Mouse (Mus musculus) liver, embryonic 14.5 days (tissue): Measurements from ENCODE around the gene Zfp708. TPM values are rescaled to one million over a fixed set of nuclear protein-coding genes. Genes with fewer than 3 reads are reported as not detected.
"Not testable (repeated sequence)": the region's sequence is repeated elsewhere in the genome, so short reads cannot be mapped to it uniquely, and the experiment has no call there.

ENCODE experiments used
- ATAC-seq: fragments of 200-750 bp; cut with Nextera tagmentation; 2 replicates; pipeline ENCODE4 v1.8.0; 2017; ENCODE audit warnings: moderate number of reproducible peaks, mild to moderate bottlenecking, moderate library complexity; ENCODE audit not compliant: insufficient read depth
- DNase-seq, 3 experiments: peaks; one replicate each; pipeline ENCODE4 v3.0.0-alpha.2; 2012 to 2013; ENCODE audit warnings: low read depth in 3 of 3, low spot score in 3 of 3
- H3K27ac ChIP-seq: fragments of 300-500 bp; sonication (generic); 2 replicates; pipeline ENCODE4 v1.5.1; 2014; ENCODE audit warnings: moderate library complexity, mild to moderate bottlenecking, control low read depth, inconsistent platforms
- H3K27me3 ChIP-seq: fragments of 300-500 bp; sonication (generic); 2 replicates; pipeline ENCODE4 v1.6.1; 2014; ENCODE audit warnings: mild to moderate bottlenecking, low read length, moderate library complexity; ENCODE audit not compliant: control insufficient read depth, insufficient read depth
- H3K36me3 ChIP-seq: fragments of 300-500 bp; sonication (generic); replicated peaks from 2 replicates; pipeline ENCODE4 v1.6.1; 2014; ENCODE audit warnings: low read depth; ENCODE audit not compliant: control insufficient read depth, insufficient read depth
- H3K4me1 ChIP-seq, 2 experiments: fragments of 200-500 bp in 1 of 2; fragments of 300-500 bp in 1 of 2; sonication (generic) in 1 of 2; replicated peaks; 2 replicates each; pipeline ENCODE4 v1.6.1; 2012 to 2014; ENCODE audit warnings: antibody characterized with exemption in 1 of 2, inconsistent platforms in 1 of 2, low read length in 1 of 2; ENCODE audit not compliant: control insufficient read depth in 2 of 2, insufficient read depth in 2 of 2
- H3K4me2 ChIP-seq: fragments of 300-500 bp; sonication (generic); 2 replicates; pipeline ENCODE4 v1.6.1; 2014; ENCODE audit warnings: low read depth, mild to moderate bottlenecking, control low read depth, moderate library complexity
- H3K4me3 ChIP-seq, 2 experiments: fragments of 200-500 bp in 1 of 2; fragments of 300-500 bp in 1 of 2; sonication (generic) in 1 of 2; 2 replicates each; pipeline ENCODE4 v1.5.1; 2012 to 2014; ENCODE audit warnings: low read depth in 2 of 2, low read length in 2 of 2, mild to moderate bottlenecking in 2 of 2, control low read depth in 1 of 2, inconsistent platforms in 1 of 2, moderate library complexity in 1 of 2; ENCODE audit not compliant: insufficient read depth in 1 of 2
- H3K9ac ChIP-seq: fragments of 300-500 bp; sonication (generic); replicated peaks from 2 replicates; pipeline ENCODE4 v1.6.1; 2014; ENCODE audit warnings: mild to moderate bottlenecking, control low read depth, moderate library complexity
- H3K9me3 ChIP-seq: fragments of 300-500 bp; sonication (generic); 2 replicates; pipeline ENCODE4 v1.6.1; 2016; ENCODE audit warnings: low read length, mixed read lengths; ENCODE audit not compliant: control insufficient read depth
- CTCF ChIP-seq: IDR thresholded peaks from 2 replicates; pipeline ENCODE4 v1.5.1; 2016; ENCODE audit warnings: antibody characterized with exemption, low read depth, control low read depth
- EP300 ChIP-seq: IDR thresholded peaks from 2 replicates; pipeline ENCODE4 v1.6.1; 2016; ENCODE audit warnings: antibody characterized with exemption, low read depth
- WGBS: fragments of 180-500 bp; shearing (Covaris S2); extraction: QIAGEN DNeasy Blood & Tissue Kit; methylation state at CpG from one replicate; pipeline ENCODE4 v1.1.7; 2014; ENCODE audit not compliant: insufficient replicate concordance; 5-methylcytosine and 5-hydroxymethylcytosine counted together
- polyA plus RNA-seq, 2 experiments: library from polyadenylated mRNA; depleted of rRNA in 1 of 2; stranded (reverse) in 1 of 2; unstranded in 1 of 2; fragments of >200 nt; fragmentation: Nextera tagmentation in 1 of 2; extraction: Ambion mirVana in 1 of 2; gene quantifications; 2 replicates each; pipeline versions ENCODE4 v1.2.1 to v1.2.3; 2012 to 2014

Gene Zfp708
- polyA plus RNA-seq (2012; rRNA removed), result 0.39 and 0.63 TPM in 2 replicates
- polyA plus RNA-seq (2014; fragmentation: Nextera tagmentation; extraction: Ambion mirVana), result 0.96 and 1.3 TPM in 2 replicates

DNA sequence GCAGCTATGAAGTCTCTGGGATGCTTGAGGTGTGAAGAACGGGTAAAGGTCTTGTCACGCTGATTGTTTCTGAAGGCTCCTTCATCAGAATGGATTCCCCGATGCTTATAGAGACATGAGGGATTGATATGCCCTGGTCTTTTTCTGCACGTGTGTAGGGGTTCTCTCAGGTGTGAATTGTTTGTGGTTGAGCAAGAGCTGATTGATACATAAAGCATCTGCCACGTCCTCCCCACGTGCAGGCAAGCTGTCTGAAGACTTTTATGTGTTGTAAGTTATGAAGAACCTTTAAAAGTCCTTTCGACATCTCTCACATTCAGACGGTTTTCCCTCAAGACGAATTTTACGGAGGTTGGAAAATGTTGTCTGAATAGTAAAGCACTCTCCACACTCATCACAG, at the start of gene Zfp708:
Gene Zfp708, minus strand, starts transcription at position 101 of the 400 bp plus-strand sequence.
- H3K4me3 ChIP-seq, result no peak within 1 kb of the TSS
- H3K9ac ChIP-seq, result no peak within 1 kb of the TSS
- no peaks in the 10 kb centered on the region; the same call in 1 of the 2 replicates for H3K36me3 ChIP-seq
- WGBS, result 69% methylated on average over 10 of the region's 10 CpGs
- ATAC-seq, result no peak
- H3K27me3 ChIP-seq, result no peaks in the 10 kb centered on the region
- H3K9me3 ChIP-seq, result no peaks in the 10 kb centered on the region
- DNase-seq, result no peak
- H3K4me2 ChIP-seq, result no peak within 1 kb of the TSS
- no peak within 1 kb of the TSS for H3K27ac ChIP-seq
- H3K4me1 ChIP-seq, result no peaks in the 10 kb centered on the region
- TF ChIP-seq CTCF, result no peak
- TF ChIP-seq EP300, result no peak

DNA sequence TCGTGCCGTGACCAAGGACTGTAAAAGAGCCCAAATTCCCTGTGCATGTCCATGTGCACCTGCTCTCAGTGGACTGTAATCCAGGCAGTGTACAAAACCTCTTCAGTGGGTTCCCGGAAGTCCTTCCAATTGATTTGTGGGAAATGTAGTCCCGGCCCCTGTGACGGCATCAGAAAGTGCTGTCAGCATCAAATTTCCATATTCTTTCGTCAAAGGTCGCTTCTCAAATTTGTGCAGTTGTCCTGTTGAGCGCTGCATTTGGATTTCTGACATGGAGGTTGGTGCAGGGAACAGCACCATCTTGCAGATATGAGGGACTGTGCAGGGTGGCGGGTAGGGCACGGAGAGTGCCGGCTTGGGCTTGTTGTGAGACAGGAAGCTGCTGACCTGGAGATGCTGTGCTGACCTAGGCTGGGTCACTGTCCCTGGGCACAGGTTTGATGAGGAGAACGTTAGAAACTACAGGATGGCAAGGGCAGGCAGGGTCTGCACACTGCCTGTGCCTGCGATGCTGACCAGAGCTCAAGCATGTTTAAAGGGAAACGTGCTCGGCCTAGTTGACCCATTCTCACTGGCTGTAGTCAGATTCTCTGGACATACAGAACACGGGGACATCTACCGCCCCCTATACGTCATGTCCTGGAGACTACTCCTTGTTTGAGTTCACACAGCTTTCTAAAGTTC, 30.4 kb upstream of the Zfp708 start:
- no peaks in the 10 kb centered on the region; a peak in 1 of 4 replicates for H3K4me1 ChIP-seq
- peak overlapping the region; percentile 58 to 75 for H3K4me3 ChIP-seq
- peak overlapping the region; percentile 64 for H3K4me2 ChIP-seq
- TF ChIP-seq CTCF (peak; percentile 20), EP300 (no peak)
- H3K27me3 ChIP-seq, result no peaks in the 10 kb centered on the region
- H3K9me3 ChIP-seq, result no peaks in the 10 kb centered on the region
- no peak overlapping the region for H3K27ac ChIP-seq
- peak overlapping the region; percentile 51 for H3K9ac ChIP-seq
- H3K36me3 ChIP-seq, result no peaks in the 10 kb centered on the region
- WGBS, result under 1% methylated on average over 18 of the region's 18 CpGs
- DNase-seq (peak; percentile 48 to 63 (median 57)), ATAC-seq (peak; percentile 87)

DNA sequence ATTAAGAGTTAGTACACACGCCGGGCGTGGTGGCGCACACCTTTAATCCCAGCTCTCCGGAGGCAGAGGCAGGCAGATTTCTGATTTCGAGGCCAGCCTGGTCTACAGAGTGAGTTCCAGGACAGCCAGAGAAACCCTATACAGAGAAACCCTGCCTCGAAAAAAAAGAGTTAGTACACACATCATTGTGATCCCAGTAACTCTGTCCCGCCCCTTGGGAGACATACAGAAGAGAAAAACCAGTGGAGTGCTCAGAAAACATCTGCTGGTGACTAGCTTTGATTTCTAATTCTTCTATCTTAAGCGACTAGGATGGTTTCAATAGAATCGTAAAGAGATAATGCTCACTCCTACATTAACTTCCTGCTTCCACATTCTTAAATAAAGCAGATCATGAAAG, 29.7 kb upstream of the Zfp708 start:
- not testable (repeated sequence) for H3K4me3 ChIP-seq, H3K27ac ChIP-seq, H3K27me3 ChIP-seq, H3K36me3 ChIP-seq, H3K9ac ChIP-seq, ATAC-seq, H3K9me3 ChIP-seq, DNase-seq, H3K4me1 ChIP-seq
- 66% methylated on average over 10 of the region's 10 CpGs for WGBS
- peak overlapping the region; percentile 64 for H3K4me2 ChIP-seq

DNA sequence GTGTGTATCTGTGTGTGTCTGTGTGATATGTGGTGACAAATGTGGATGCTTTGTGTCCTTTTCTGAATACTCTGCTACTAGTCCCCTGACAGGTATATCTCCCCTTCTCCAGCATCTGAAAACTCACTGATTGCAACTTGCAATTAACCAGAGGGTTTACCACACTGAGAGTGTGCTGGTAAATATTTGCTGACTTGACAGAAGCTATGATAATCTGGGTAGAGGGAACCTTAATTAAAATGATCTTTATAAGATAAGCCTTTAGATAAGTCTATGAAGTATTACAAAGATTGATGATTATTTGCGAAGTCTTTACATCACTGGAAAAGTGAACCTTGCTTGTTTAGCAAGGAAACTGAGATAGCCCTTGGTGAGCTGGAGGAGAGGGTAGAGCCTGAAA, 26.7 kb upstream of the Zfp708 start:
- no peak overlapping the region for H3K9ac ChIP-seq
- no peak overlapping the region for H3K4me2 ChIP-seq
- no peak for ATAC-seq
- 79% methylated on average over 1 of the region's 1 CpGs for WGBS
- no peak for TF ChIP-seq CTCF
- TF ChIP-seq EP300, result no peak
- H3K27me3 ChIP-seq, result no peaks in the 10 kb centered on the region
- no peak overlapping the region for H3K27ac ChIP-seq
- no peak for DNase-seq
- no peaks in the 10 kb centered on the region for H3K9me3 ChIP-seq
- no peaks in the 10 kb centered on the region for H3K36me3 ChIP-seq
- H3K4me1 ChIP-seq, result no peaks in the 10 kb centered on the region; a peak in 1 of 4 replicates
- H3K4me3 ChIP-seq, result no peak overlapping the region

DNA sequence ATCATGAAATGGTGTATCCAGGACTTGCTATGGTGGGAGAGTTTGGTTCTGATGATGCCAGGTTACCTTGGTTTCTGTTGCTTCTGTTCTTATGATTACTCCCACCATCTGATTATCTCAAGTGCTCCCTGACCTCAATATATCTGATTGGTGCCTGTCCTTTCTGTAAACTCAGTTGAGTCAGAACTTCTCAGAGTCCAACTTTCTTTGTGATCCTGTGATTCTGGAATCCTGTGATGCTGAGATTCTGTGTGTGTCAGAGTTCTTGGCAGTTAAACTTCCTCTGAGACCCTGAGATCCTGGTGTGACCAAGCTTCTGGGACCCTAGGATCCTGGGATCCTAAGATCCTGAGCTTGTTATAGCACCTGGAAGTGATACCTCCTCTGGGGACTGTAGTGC, 23.6 kb upstream of the Zfp708 start, which contains the start of gene Zfp759:
Gene Zfp759, plus strand, starts transcription at position 301 of the 400 bp plus-strand sequence.
- not testable (repeated sequence) for H3K4me3 ChIP-seq, H3K4me1 ChIP-seq, ATAC-seq, H3K36me3 ChIP-seq, H3K9me3 ChIP-seq, H3K27ac ChIP-seq, DNase-seq, H3K9ac ChIP-seq, H3K4me2 ChIP-seq, H3K27me3 ChIP-seq

DNA sequence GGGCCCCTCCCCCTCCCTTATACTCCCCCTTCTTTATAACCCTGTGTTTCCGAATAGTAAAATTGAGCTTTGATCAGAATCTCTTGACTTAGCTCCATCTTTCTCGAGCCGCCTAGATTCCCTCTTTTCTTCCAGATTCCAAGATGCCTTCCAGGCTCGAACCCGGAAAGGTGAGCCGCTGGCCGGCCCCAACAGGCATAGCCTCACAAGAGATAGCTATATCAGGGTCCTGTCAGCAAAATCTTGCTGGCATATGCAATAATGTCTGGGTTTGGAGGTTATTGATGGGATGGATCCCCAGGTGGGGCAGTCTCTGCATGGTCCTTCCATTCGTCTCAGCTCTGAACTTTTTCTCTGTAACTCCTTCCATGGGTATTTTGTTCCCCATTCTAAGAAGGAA, 18.4 kb upstream of the Zfp708 start, which contains the start of gene Rslcan18:
Gene Rslcan18, minus strand, starts transcription at position 101 of the 400 bp plus-strand sequence.
- WGBS, result 81% methylated on average over 8 of the region's 8 CpGs
- H3K4me3 ChIP-seq, H3K27me3 ChIP-seq, DNase-seq, ATAC-seq, H3K4me1 ChIP-seq, H3K36me3 ChIP-seq, H3K9ac ChIP-seq, H3K4me2 ChIP-seq, H3K9me3 ChIP-seq, H3K27ac ChIP-seq: not testable (repeated sequence)
